Mouse (Mus musculus) liver, postnatal 0 days (tissue): ENCODE results near the gene Ntm. TPM values are rescaled to one million over a fixed set of nuclear protein-coding genes. Genes with fewer than 3 reads are reported as not detected.

Experiments
- ATAC-seq: fragments of 200-750 bp; cut with Nextera tagmentation; 2 replicates; pipeline ENCODE4 v1.8.0; 2017; ENCODE audit warnings: mild to moderate bottlenecking, moderate library complexity
- DNase-seq: peaks from one replicate; pipeline ENCODE4 v3.0.0-alpha.2; 2016
- H3K27ac ChIP-seq: fragments of 300-500 bp; sonication (generic); 2 replicates; pipeline ENCODE4 v1.5.1; 2014; ENCODE audit warnings: antibody characterized with exemption, moderate library complexity, mild to moderate bottlenecking, low read depth
- H3K27me3 ChIP-seq: fragments of 300-500 bp; sonication (generic); 2 replicates; pipeline ENCODE4 v1.6.1; 2014; ENCODE audit warnings: low read length, control low read depth, mixed read lengths; ENCODE audit not compliant: insufficient read depth
- H3K36me3 ChIP-seq: fragments of 300-500 bp; sonication (generic); replicated peaks from 2 replicates; pipeline ENCODE4 v1.6.1; 2014; ENCODE audit warnings: mild to moderate bottlenecking, control low read depth, low read length, moderate library complexity, mixed read lengths; ENCODE audit not compliant: insufficient read depth
- H3K4me1 ChIP-seq: fragments of 300-500 bp; sonication (generic); 2 replicates; pipeline ENCODE4 v1.6.1; 2014; ENCODE audit warnings: antibody characterized with exemption, mild to moderate bottlenecking, control low read depth; ENCODE audit not compliant: insufficient read depth
- H3K4me2 ChIP-seq: fragments of 300-500 bp; sonication (generic); 2 replicates; pipeline ENCODE4 v1.6.1; 2014; ENCODE audit warnings: low read depth, mild to moderate bottlenecking, low read length, moderate library complexity, mixed read lengths
- H3K4me3 ChIP-seq: fragments of 300-500 bp; sonication (generic); 2 replicates; pipeline ENCODE4 v1.5.1; 2014; ENCODE audit warnings: low read depth, low read length
- H3K9ac ChIP-seq: fragments of 300-500 bp; sonication (generic); replicated peaks from 2 replicates; pipeline ENCODE4 v1.6.1; 2014; ENCODE audit warnings: mild to moderate bottlenecking, moderate library complexity
- H3K9me3 ChIP-seq: fragments of 300-500 bp; sonication (generic); 2 replicates; pipeline ENCODE4 v1.6.1; 2016; ENCODE audit warnings: mild to moderate bottlenecking, control low read depth, low read length, mixed read lengths
- CTCF ChIP-seq: sonication (generic); IDR thresholded peaks from 2 replicates; pipeline ENCODE4 v1.5.1; 2016; ENCODE audit warnings: antibody characterized with exemption, low read depth
- EP300 ChIP-seq: IDR thresholded peaks from 2 replicates; pipeline ENCODE4 v1.6.1; 2016; ENCODE audit warnings: antibody characterized with exemption, low read depth, mild to moderate bottlenecking
- WGBS: fragments of 180-500 bp; shearing (Covaris S2); extraction: QIAGEN DNeasy Blood & Tissue Kit; methylation state at CpG from one replicate; pipeline ENCODE4 v1.1.7; 2014; ENCODE audit not compliant: insufficient replicate concordance; 5-methylcytosine and 5-hydroxymethylcytosine counted together
- polyA plus RNA-seq: library from polyadenylated mRNA; unstranded; fragments of >200 nt; fragmentation: Nextera tagmentation; extraction: Ambion mirVana; gene quantifications from 2 replicates; pipeline ENCODE4 v1.2.1, GENCODE M21; 2015

The Ntm gene
- polyA plus RNA-seq, 1 experiment from 2014 or later, result 1.00 TPM

GRCm38 (mm10) chr9:29415578-29415977 lies 547.4 kb downstream of the Ntm start:
- no peaks in the 10 kb centered on the region for H3K36me3 ChIP-seq
- H3K27ac ChIP-seq, result no peak overlapping the region
- no peak overlapping the region for H3K9ac ChIP-seq
- no peak for TF ChIP-seq CTCF
- no peak for TF ChIP-seq EP300
- no peaks in the 10 kb centered on the region for H3K9me3 ChIP-seq
- peaks cover 37% of the 10 kb centered on the region for H3K27me3 ChIP-seq
- H3K4me3 ChIP-seq, result no peak overlapping the region
- H3K4me1 ChIP-seq, result no peaks in the 10 kb centered on the region
- H3K4me2 ChIP-seq, result no peak overlapping the region
- ATAC-seq (no peak), DNase-seq (no peak)
- WGBS, result 54% methylated on average over 2 of the region's 2 CpGs

- DNase-seq (no peak), ATAC-seq (no peak)
- Histone ChIP-seq H3K9ac (no peak overlapping the region), H3K9me3 (no peaks in the 10 kb centered on the region), H3K27me3 (peaks cover 39% of the 10 kb centered on the region), H3K4me3 (no peak overlapping the region), H3K36me3 (no peaks in the 10 kb centered on the region), H3K27ac (no peak overlapping the region), H3K4me1 (no peaks in the 10 kb centered on the region), H3K4me2 (no peak overlapping the region)
- TF ChIP-seq CTCF, result no peak
- TF ChIP-seq EP300, result no peak
- WGBS, result 46% methylated on average over 4 of the region's 4 CpGs
Observed at GRCm38 (mm10) chr9:29413126-29413525, 549.8 kb downstream of the Ntm start.

GRCm38 (mm10) chr9:29412181-29412771 lies 550.7 kb downstream of the Ntm start:
- Histone ChIP-seq H3K4me2 (peak overlapping the region; percentile 47), H3K9me3 (no peaks in the 10 kb centered on the region), H3K4me1 (no peaks in the 10 kb centered on the region), H3K36me3 (no peaks in the 10 kb centered on the region), H3K27me3 (peaks cover 39% of the 10 kb centered on the region), H3K27ac (no peak overlapping the region), H3K9ac (no peak overlapping the region), H3K4me3 (no peak overlapping the region)
- TF ChIP-seq EP300 (no peak), CTCF (no peak)
- DNase-seq (no peak), ATAC-seq (no peak)
- WGBS, result 2% methylated on average over 44 of the region's 61 CpGs

- DNase-seq, result no peak
- Histone ChIP-seq H3K36me3 (no peaks in the 10 kb centered on the region), H3K4me3 (no peak overlapping the region), H3K9ac (no peak overlapping the region), H3K27me3 (peaks cover 39% of the 10 kb centered on the region), H3K4me1 (no peaks in the 10 kb centered on the region), H3K4me2 (peak overlapping the region; percentile 47), H3K27ac (no peak overlapping the region), H3K9me3 (no peaks in the 10 kb centered on the region)
- WGBS, result under 1% methylated on average over 40 of the region's 40 CpGs
- TF ChIP-seq EP300 (no peak), CTCF (peak; percentile 26; the same call in 1 of the 2 replicates)
- no peak for ATAC-seq
Observed at GRCm38 (mm10) chr9:29411408-29412180, 551.3 kb downstream of the Ntm start.

GRCm38 (mm10) chr9:29410728-29411407 lies 552.1 kb downstream of the Ntm start:
- Histone ChIP-seq H3K4me2 (no peak overlapping the region), H3K9me3 (no peaks in the 10 kb centered on the region), H3K36me3 (no peaks in the 10 kb centered on the region), H3K27ac (no peak overlapping the region), H3K9ac (no peak overlapping the region), H3K4me1 (no peaks in the 10 kb centered on the region), H3K27me3 (peaks cover 39% of the 10 kb centered on the region), H3K4me3 (no peak overlapping the region)
- no peak for DNase-seq
- no peak for ATAC-seq
- TF ChIP-seq CTCF (no peak), EP300 (no peak)
- WGBS, result 46% methylated on average over 10 of the region's 10 CpGs

- ATAC-seq, result no peak
- H3K4me2 ChIP-seq, result no peak overlapping the region
- H3K4me3 ChIP-seq, result no peak overlapping the region
- H3K36me3 ChIP-seq, result no peaks in the 10 kb centered on the region
- WGBS, result 64% methylated on average over 6 of the region's 6 CpGs
- no peak for DNase-seq
- no peaks in the 10 kb centered on the region for H3K4me1 ChIP-seq
- peaks cover 39% of the 10 kb centered on the region for H3K27me3 ChIP-seq
- no peak overlapping the region for H3K27ac ChIP-seq
- no peak overlapping the region for H3K9ac ChIP-seq
- H3K9me3 ChIP-seq, result no peaks in the 10 kb centered on the region
- TF ChIP-seq CTCF (no peak), EP300 (no peak)
Observed at GRCm38 (mm10) chr9:29410284-29410683, 552.7 kb downstream of the Ntm start.
